ENCODE assay signal across 15 mouse cellular contexts in the genomic region with DNA sequence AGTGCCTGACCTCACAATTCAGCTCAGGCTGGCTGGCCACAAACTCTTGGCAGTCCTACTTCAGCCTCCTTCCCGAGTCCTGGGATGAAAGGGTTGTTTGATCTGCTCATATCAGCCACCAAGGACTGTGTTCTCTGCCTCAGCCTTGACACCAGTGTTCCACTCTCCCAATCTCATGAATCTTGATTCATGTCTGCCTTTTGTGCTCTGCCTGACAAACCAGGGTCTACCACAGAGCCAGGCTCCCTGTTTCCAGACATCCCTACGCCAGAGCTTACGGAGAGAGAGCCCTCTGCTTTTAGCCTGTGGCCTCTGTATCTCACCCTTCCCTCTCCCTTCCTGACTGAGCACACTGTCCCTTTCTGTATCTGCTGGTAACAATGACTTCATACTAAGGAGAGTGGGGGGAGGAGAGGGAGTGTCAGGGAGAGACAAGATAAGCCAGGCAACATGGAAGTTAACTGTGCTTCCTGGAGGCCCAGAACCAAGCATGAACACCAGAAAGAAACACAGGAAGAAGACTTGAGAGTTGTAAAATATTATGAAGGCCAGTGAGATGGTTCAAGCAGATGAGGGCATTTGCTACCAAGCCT. TPM values are rescaled to one million over a fixed set of nuclear protein-coding genes. Genes with fewer than 3 reads are reported as not detected.
DNase-seq lines count a peak whose midpoint lies in the region; ATAC-seq and TF ChIP-seq lines count a peak whose summit lies in the region.
"Had no signal": no experiment of that assay in that cellular context is flagged by ENCODE, and none has a peak within 500 bp of the region (broad histone marks: within the 10 kb centered on the region; RNA-seq: fewer than 3 reads in every experiment).

No protein-coding gene starts in this region.

- peak; percentile 69 for ATAC-seq in heart, embryonic 11.5 days (replicated peaks; ENCODE audit: insufficient number of reproducible peaks, low FRiP score, low TSS enrichment)
- no peak for ATAC-seq in midbrain, embryonic 11.5 days (ENCODE audit: low FRiP score)
- no peak for ATAC-seq in midbrain, postnatal 0 days (ENCODE audit: low FRiP score)
- ATAC-seq in intestine, embryonic 14.5 days (replicated peaks; ENCODE audit: low FRiP score, low TSS enrichment, low read depth), result peak; percentile 43; the same call in 1 of the 2 replicates
- peak; percentile 85 for ATAC-seq in megakaryocyte progenitor cell, adult 5-6 weeks (replicated peaks; ENCODE audit: poor library complexity)

- H3K27ac ChIP-seq in heart, embryonic 11.5 days (ENCODE audit: low read depth, low read length), result peak overlapping the region; percentile 82
- H3K27ac ChIP-seq in midbrain, embryonic 11.5 days (ENCODE audit: low read depth, low read length), result no peak overlapping the region
- no peak overlapping the region for H3K27ac ChIP-seq in midbrain, postnatal 0 days (ENCODE audit: low read depth, low read length)
- H3K27ac ChIP-seq in intestine, embryonic 14.5 days (ENCODE audit: low read depth), result no peak overlapping the region
- H3K27ac ChIP-seq: kidney, embryonic 15.5 days; limb, embryonic 10.5 days had no signal

- no peaks in the 10 kb centered on the region for H3K9me3 ChIP-seq in heart, embryonic 11.5 days (replicated peaks; ENCODE audit: control insufficient read depth, low read length)
- no peaks in the 10 kb centered on the region for H3K9me3 ChIP-seq in midbrain, embryonic 11.5 days (ENCODE audit: control insufficient read depth, low read length)
- H3K9me3 ChIP-seq in midbrain, postnatal 0 days (ENCODE audit: low read length), result no peaks in the 10 kb centered on the region
- no peaks in the 10 kb centered on the region for H3K9me3 ChIP-seq in intestine, embryonic 14.5 days (ENCODE audit: control insufficient read depth, low read length)
- H3K9me3 ChIP-seq: kidney, embryonic 15.5 days; limb, embryonic 10.5 days had no signal

- intact Hi-C loops in left cerebral cortex, postnatal 4 days (cut with DNase I), result no loop called here

- H3K4me1 ChIP-seq in heart, embryonic 11.5 days (ENCODE audit: control insufficient read depth, insufficient read depth, low read length), result peaks cover 6% of the 10 kb centered on the region
- H3K4me1 ChIP-seq in midbrain, embryonic 11.5 days (ENCODE audit: control insufficient read depth, insufficient read depth, low read length), result no peaks in the 10 kb centered on the region
- H3K4me1 ChIP-seq in midbrain, postnatal 0 days (ENCODE audit: insufficient read depth, low read length), result no peaks in the 10 kb centered on the region
- H3K4me1 ChIP-seq in intestine, embryonic 14.5 days (replicated peaks; ENCODE audit: control insufficient read depth, insufficient read depth, low read length), result 0 out of 2 replicates have a peak, but pooled peaks cover 3% of the 10 kb centered on the region
- H3K4me1 ChIP-seq: kidney, embryonic 15.5 days; limb, embryonic 10.5 days had no signal

- peak overlapping the region; percentile 48 for H3K4me2 ChIP-seq in heart, embryonic 11.5 days
- no peak overlapping the region for H3K4me2 ChIP-seq in midbrain, embryonic 11.5 days
- no peak overlapping the region for H3K4me2 ChIP-seq in midbrain, postnatal 0 days (ENCODE audit: low read depth, low read length, poor library complexity, severe bottlenecking)
- H3K4me2 ChIP-seq in intestine, embryonic 14.5 days (ENCODE audit: low read length), result no peak overlapping the region
- H3K4me2 ChIP-seq: kidney, embryonic 15.5 days had no signal

- H3K36me3 ChIP-seq in heart, embryonic 11.5 days (ENCODE audit: control insufficient read depth, insufficient read depth, low read length), result no peaks in the 10 kb centered on the region
- H3K36me3 ChIP-seq in midbrain, embryonic 11.5 days (ENCODE audit: control insufficient read depth, insufficient read depth, low read length), result no peaks in the 10 kb centered on the region
- no peaks in the 10 kb centered on the region for H3K36me3 ChIP-seq in midbrain, postnatal 0 days (ENCODE audit: insufficient read depth, low read length)
- H3K36me3 ChIP-seq in intestine, embryonic 14.5 days (ENCODE audit: control insufficient read depth, insufficient read depth, low read length), result no peaks in the 10 kb centered on the region
- H3K36me3 ChIP-seq: kidney, embryonic 15.5 days; limb, embryonic 10.5 days had no signal

- peak overlapping the region; percentile 62; the same call in 1 of the 2 replicates for H3K9ac ChIP-seq in heart, embryonic 11.5 days (ENCODE audit: low read depth, low read length)
- no peak overlapping the region for H3K9ac ChIP-seq in midbrain, embryonic 11.5 days (ENCODE audit: low read length)
- no peak overlapping the region for H3K9ac ChIP-seq in midbrain, postnatal 0 days (replicated peaks; ENCODE audit: low read length, poor library complexity, severe bottlenecking)
- H3K9ac ChIP-seq in intestine, embryonic 14.5 days (ENCODE audit: low read length), result 0 out of 2 replicates have a peak overlapping the region, but pooled peaks have one; percentile 5
- H3K9ac ChIP-seq: kidney, embryonic 15.5 days had no signal

- WGBS in heart, embryonic 11.5 days (ENCODE audit: insufficient replicate concordance), result 4% methylated on average over 3 of the region's 3 CpGs
- WGBS in midbrain, embryonic 11.5 days, result 57% methylated on average over 3 of the region's 3 CpGs
- 54% methylated on average over 3 of the region's 3 CpGs for WGBS in midbrain, postnatal 0 days
- WGBS in intestine, embryonic 14.5 days, result 40% methylated on average over 3 of the region's 3 CpGs

- no peak overlapping the region for H3K4me3 ChIP-seq in heart, embryonic 11.5 days (ENCODE audit: low read depth, low read length)
- no peak overlapping the region for H3K4me3 ChIP-seq in midbrain, embryonic 11.5 days (ENCODE audit: low read depth, low read length)
- no peak overlapping the region for H3K4me3 ChIP-seq in midbrain, postnatal 0 days (ENCODE audit: low read depth, low read length)
- no peak overlapping the region for H3K4me3 ChIP-seq in intestine, embryonic 14.5 days (ENCODE audit: low read depth, low read length)
- H3K4me3 ChIP-seq: kidney, embryonic 15.5 days; limb, embryonic 10.5 days had no signal

- no peaks in the 10 kb centered on the region for H3K27me3 ChIP-seq in heart, embryonic 11.5 days (ENCODE audit: control insufficient read depth, insufficient read depth, low read length)
- no peaks in the 10 kb centered on the region for H3K27me3 ChIP-seq in midbrain, embryonic 11.5 days (ENCODE audit: control insufficient read depth, insufficient read depth, low read length)
- H3K27me3 ChIP-seq in midbrain, postnatal 0 days (ENCODE audit: insufficient read depth, low read length), result no peaks in the 10 kb centered on the region
- no peaks in the 10 kb centered on the region for H3K27me3 ChIP-seq in intestine, embryonic 14.5 days (replicated peaks; ENCODE audit: control insufficient read depth, insufficient read depth, low read length)
- H3K27me3 ChIP-seq: kidney, embryonic 15.5 days had no signal

- TF ChIP-seq CTCF in midbrain, postnatal 0 days (IDR thresholded peaks at IDR 0.05), result no peak

- DNase-seq in heart, postnatal 4 days, result no peak
- peak; percentile 54 for DNase-seq in midbrain, embryonic 11.5 days (ENCODE audit: low spot score, missing footprints)
- no peak for DNase-seq in midbrain, postnatal 0 days (ENCODE audit: low spot score)
- no peak for DNase-seq in intestine, embryonic 14.5 days (ENCODE audit: low spot score)
- DNase-seq in c-Kit-positive CD71-positive TER-119-positive erythroid progenitor cells, embryonic 14.5 days (ENCODE audit: low spot score), result no peak
- DNase-seq in left cerebral cortex, postnatal 4 days, result no peak
- DNase-seq: lung, postnatal 36 days; spleen, adult 18-20 months; thymus, postnatal 14 days had no signal

RNA-seq across cellular contexts. Expression of a gene that starts 8.3 kb away (rescaled TPM):
- polyA plus RNA-seq in heart, embryonic 11.5 days (2014; fragmentation: Nextera tagmentation; extraction: Ambion mirVana), result 44.5 and 48.2 TPM in 2 replicates
- 10 to 100 TPM; 89.9 to 99.9 TPM for total RNA-seq in heart, postnatal 4 days (2021)
- 42.8 and 47.4 TPM in 2 replicates for polyA plus RNA-seq in midbrain, embryonic 11.5 days (2014; fragmentation: Nextera tagmentation; extraction: Ambion mirVana)
- 38.7 and 45.6 TPM in 2 replicates for total RNA-seq in midbrain, postnatal 0 days (2014; rRNA removed)
- 22.2 and 26.1 TPM in 2 replicates for polyA plus RNA-seq in midbrain, postnatal 0 days (2015; fragmentation: Nextera tagmentation; extraction: Ambion mirVana)
- 57.4 and 65.1 TPM in 2 replicates for polyA plus RNA-seq in intestine, embryonic 14.5 days (2014; fragmentation: Nextera tagmentation; extraction: Ambion mirVana)
- 40.3 and 43.1 TPM in 2 replicates for total RNA-seq in megakaryocyte progenitor cell, adult 5-6 weeks (2015)
- 96.0 and 124 TPM in 2 replicates for total RNA-seq in megakaryocyte progenitor cell, adult 5-6 weeks (2017)
- total RNA-seq in left cerebral cortex, postnatal 4 days (2021), result 10 to 100 TPM; 37.1 to 42.6 TPM

RNA-seq across cellular contexts. Expression of a gene that starts 47.8 kb away (rescaled TPM):
- polyA plus RNA-seq in heart, embryonic 11.5 days (2014; fragmentation: Nextera tagmentation; extraction: Ambion mirVana), result 14.2 and 15.4 TPM in 2 replicates
- under 1 TPM; 0.45 to 0.95 TPM for total RNA-seq in heart, postnatal 4 days (2021)
- polyA plus RNA-seq in midbrain, embryonic 11.5 days (2014; fragmentation: Nextera tagmentation; extraction: Ambion mirVana), result 22.5 and 26.9 TPM in 2 replicates
- 0.49 TPM in 1 of 2 replicates, not detected in the other for total RNA-seq in midbrain, postnatal 0 days (2014; rRNA removed)
- polyA plus RNA-seq in midbrain, postnatal 0 days (2015; fragmentation: Nextera tagmentation; extraction: Ambion mirVana), result 0.40 and 0.49 TPM in 2 replicates
- polyA plus RNA-seq in intestine, embryonic 14.5 days (2014; fragmentation: Nextera tagmentation; extraction: Ambion mirVana), result 4.6 and 4.8 TPM in 2 replicates
- total RNA-seq in megakaryocyte progenitor cell, adult 5-6 weeks (2015), result not detected in 2 replicates
- total RNA-seq in megakaryocyte progenitor cell, adult 5-6 weeks (2017), result not detected in 2 replicates
- not detected for total RNA-seq in left cerebral cortex, postnatal 4 days (2021)
- total RNA-seq: hematopoietic stem cell, adult 5-6 weeks; layer of hippocampus, postnatal 14 days had no signal

Comparison
In these comparisons a context has a peak if more than half of its experiments do, and no peak if none do; other contexts are left out.
1. ATAC-seq: peak in heart, embryonic 11.5 days (single experiment), intestine, embryonic 14.5 days (single experiment) and megakaryocyte progenitor cell, adult 5-6 weeks (single experiment); none in midbrain, embryonic 11.5 days (single experiment) and midbrain, postnatal 0 days (single experiment).
2. H3K9ac ChIP-seq: peak in heart, embryonic 11.5 days (single experiment) and intestine, embryonic 14.5 days (single experiment); none in midbrain, embryonic 11.5 days (single experiment) and midbrain, postnatal 0 days (single experiment).